In genomic region chr12:58213451-58214288, GRCm38 (mm10) we compare ENCODE assay signal across 8 mouse cellular contexts. TPM values are rescaled to one million over a fixed set of nuclear protein-coding genes. Genes with fewer than 3 reads are reported as not detected.
DNase-seq lines count a peak whose midpoint lies in the region; ATAC-seq lines count a peak whose summit lies in the region.

No protein-coding gene starts in this region.

- H3K27me3 ChIP-seq in megakaryocyte, embryonic 14.5 days (replicated peaks), result peaks cover 49% of the 10 kb centered on the region
- H3K27me3 ChIP-seq in forebrain, embryonic 16.5 days (replicated peaks; ENCODE audit: control insufficient read depth, insufficient read depth, low read length), result peaks cover 20% of the 10 kb centered on the region
- H3K27me3 ChIP-seq in intestine, embryonic 15.5 days (replicated peaks), result peaks cover 33% of the 10 kb centered on the region
- H3K27me3 ChIP-seq in liver, embryonic 12.5 days (replicated peaks), result peaks cover 43% of the 10 kb centered on the region
- peaks cover 44% of the 10 kb centered on the region for H3K27me3 ChIP-seq in neural tube, embryonic 12.5 days (replicated peaks)

- H3K27ac ChIP-seq in forebrain, embryonic 16.5 days (ENCODE audit: low read length), result no peak overlapping the region
- H3K27ac ChIP-seq in intestine, embryonic 15.5 days, result no peak overlapping the region
- H3K27ac ChIP-seq in liver, embryonic 12.5 days, result no peak overlapping the region
- H3K27ac ChIP-seq in neural tube, embryonic 12.5 days, result no peak overlapping the region

- under 1% methylated on average over 36 of the region's 40 CpGs for WGBS in forebrain, embryonic 16.5 days
- WGBS in intestine, embryonic 15.5 days, result under 1% methylated on average over 40 of the region's 40 CpGs
- 3% methylated on average over 38 of the region's 40 CpGs for WGBS in liver, embryonic 12.5 days (ENCODE audit: insufficient replicate concordance)
- WGBS in neural tube, embryonic 12.5 days, result under 1% methylated on average over 38 of the region's 40 CpGs

- peaks cover 17% of the 10 kb centered on the region for H3K9me3 ChIP-seq in megakaryocyte, embryonic 14.5 days
- no peaks in the 10 kb centered on the region for H3K9me3 ChIP-seq in forebrain, embryonic 16.5 days (ENCODE audit: control insufficient read depth, low read length)
- H3K9me3 ChIP-seq in intestine, embryonic 15.5 days, result no peaks in the 10 kb centered on the region
- no peaks in the 10 kb centered on the region for H3K9me3 ChIP-seq in liver, embryonic 12.5 days (replicated peaks)
- H3K9me3 ChIP-seq in neural tube, embryonic 12.5 days, result no peaks in the 10 kb centered on the region

- H3K9ac ChIP-seq in forebrain, embryonic 16.5 days (replicated peaks; ENCODE audit: low read depth, low read length), result peak overlapping the region; percentile 47
- H3K9ac ChIP-seq in intestine, embryonic 15.5 days, result no peak overlapping the region
- H3K9ac ChIP-seq in liver, embryonic 12.5 days, result no peak overlapping the region
- H3K9ac ChIP-seq in neural tube, embryonic 12.5 days, result 0 out of 2 replicates have a peak overlapping the region, but pooled peaks have one; percentile 22

- H3K4me2 ChIP-seq in forebrain, embryonic 16.5 days (ENCODE audit: low read length), result peak overlapping the region; percentile 97
- peak overlapping the region; percentile 94 for H3K4me2 ChIP-seq in intestine, embryonic 15.5 days (replicated peaks)
- peak overlapping the region; percentile 53 for H3K4me2 ChIP-seq in liver, embryonic 12.5 days
- H3K4me2 ChIP-seq in neural tube, embryonic 12.5 days (replicated peaks), result peak overlapping the region; percentile 87

- DNase-seq in urinary bladder, postnatal 25 days (ENCODE audit: low spot score), result no peak

- no peaks in the 10 kb centered on the region for H3K36me3 ChIP-seq in megakaryocyte, embryonic 14.5 days (replicated peaks; ENCODE audit: low read length)
- no peaks in the 10 kb centered on the region for H3K36me3 ChIP-seq in forebrain, embryonic 16.5 days (ENCODE audit: control insufficient read depth, insufficient read depth)
- H3K36me3 ChIP-seq in intestine, embryonic 15.5 days, result no peaks in the 10 kb centered on the region
- no peaks in the 10 kb centered on the region for H3K36me3 ChIP-seq in liver, embryonic 12.5 days
- H3K36me3 ChIP-seq in neural tube, embryonic 12.5 days, result no peaks in the 10 kb centered on the region

- H3K4me1 ChIP-seq in megakaryocyte, embryonic 14.5 days, result peaks cover 33% of the 10 kb centered on the region
- H3K4me1 ChIP-seq in forebrain, embryonic 16.5 days (replicated peaks; ENCODE audit: control insufficient read depth, insufficient read depth, low read length), result peaks cover 30% of the 10 kb centered on the region
- peaks cover 18% of the 10 kb centered on the region for H3K4me1 ChIP-seq in intestine, embryonic 15.5 days (replicated peaks)
- peaks cover 9% of the 10 kb centered on the region; the same call in 1 of the 2 replicates for H3K4me1 ChIP-seq in liver, embryonic 12.5 days
- peaks cover 27% of the 10 kb centered on the region for H3K4me1 ChIP-seq in neural tube, embryonic 12.5 days

- ATAC-seq in megakaryocyte, adult 5-6 weeks (ENCODE audit: poor library complexity, severe bottlenecking), result no peak
- peak; percentile 21 for ATAC-seq in forebrain, embryonic 16.5 days
- ATAC-seq in intestine, embryonic 15.5 days, result peak; percentile 82
- 0 out of 2 replicates have a peak, but pooled peaks have one; percentile 24 for ATAC-seq in liver, embryonic 12.5 days
- peak; percentile 43; the same call in 1 of the 2 replicates for ATAC-seq in neural tube, embryonic 12.5 days (ENCODE audit: low FRiP score, low read depth)
- ATAC-seq in monocyte, adult 5-6 weeks (replicated peaks; ENCODE audit: insufficient number of reproducible peaks, low FRiP score, low TSS enrichment, poor library complexity, severe bottlenecking), result no peak

- peak overlapping the region; percentile 91 for H3K4me3 ChIP-seq in megakaryocyte, embryonic 14.5 days (replicated peaks)
- peak overlapping the region; percentile 57 for H3K4me3 ChIP-seq in forebrain, embryonic 16.5 days (replicated peaks; ENCODE audit: low read length)
- peak overlapping the region; percentile 47 for H3K4me3 ChIP-seq in intestine, embryonic 15.5 days (replicated peaks)
- peak overlapping the region; percentile 22 for H3K4me3 ChIP-seq in liver, embryonic 12.5 days
- peak overlapping the region; percentile 44 for H3K4me3 ChIP-seq in neural tube, embryonic 12.5 days

RNA-seq across cellular contexts. Expression of gene Sstr1, which starts 2.1 kb away (rescaled TPM):
- not detected in 2 replicates for polyA plus RNA-seq in megakaryocyte, embryonic 14.5 days (2012; ENCODE audit: insufficient read depth, low replicate concordance)
- not detected in 2 replicates for total RNA-seq in megakaryocyte, adult 5-6 weeks (2015)
- not detected in 2 replicates for total RNA-seq in megakaryocyte, adult 5-6 weeks (2017)
- polyA plus RNA-seq in forebrain, embryonic 16.5 days (2015; fragmentation: Nextera tagmentation; extraction: Ambion mirVana), result 7.4 and 11.7 TPM in 2 replicates
- 1.00 and 1.4 TPM in 2 replicates for polyA plus RNA-seq in intestine, embryonic 15.5 days (2015; fragmentation: Nextera tagmentation; extraction: Ambion mirVana)
- not detected in 2 replicates for polyA plus RNA-seq in liver, embryonic 12.5 days (2016; fragmentation: Nextera tagmentation; extraction: Ambion mirVana)
- 1.9 and 2.5 TPM in 2 replicates for polyA plus RNA-seq in neural tube, embryonic 12.5 days (2016; fragmentation: Nextera tagmentation; extraction: Ambion mirVana)
- total RNA-seq in monocyte, adult 5-6 weeks (2017), result not detected in 3 replicates

RNA-seq across cellular contexts. Expression of gene Clec14a, which starts 55.4 kb away (rescaled TPM):
- not detected in 2 replicates for polyA plus RNA-seq in megakaryocyte, embryonic 14.5 days (2012; ENCODE audit: insufficient read depth, low replicate concordance)
- total RNA-seq in megakaryocyte, adult 5-6 weeks (2015), result not detected in 2 replicates
- not detected in 2 replicates for total RNA-seq in megakaryocyte, adult 5-6 weeks (2017)
- polyA plus RNA-seq in forebrain, embryonic 16.5 days (2015; fragmentation: Nextera tagmentation; extraction: Ambion mirVana), result 4.7 and 6.5 TPM in 2 replicates
- 8.7 and 9.6 TPM in 2 replicates for polyA plus RNA-seq in intestine, embryonic 15.5 days (2015; fragmentation: Nextera tagmentation; extraction: Ambion mirVana)
- polyA plus RNA-seq in liver, embryonic 12.5 days (2016; fragmentation: Nextera tagmentation; extraction: Ambion mirVana), result 7.6 and 8.3 TPM in 2 replicates
- polyA plus RNA-seq in neural tube, embryonic 12.5 days (2016; fragmentation: Nextera tagmentation; extraction: Ambion mirVana), result 6.7 and 7.9 TPM in 2 replicates
- not detected in 3 replicates for total RNA-seq in monocyte, adult 5-6 weeks (2017)

Comparison
In these comparisons a context has a peak if more than half of its experiments do, and no peak if none do; other contexts are left out.
1. H3K4me3 ChIP-seq: peak in every context shown above with its lines; median percentile 91 in megakaryocyte, embryonic 14.5 days; 57 in forebrain, embryonic 16.5 days; 47 in intestine, embryonic 15.5 days; 44 in neural tube, embryonic 12.5 days; 22 in liver, embryonic 12.5 days.
2. ATAC-seq: peak in forebrain, embryonic 16.5 days (single experiment), intestine, embryonic 15.5 days (single experiment), liver, embryonic 12.5 days (single experiment) and neural tube, embryonic 12.5 days (single experiment); none in megakaryocyte, adult 5-6 weeks (single experiment) and monocyte, adult 5-6 weeks (single experiment).
3. H3K9ac ChIP-seq: peak in forebrain, embryonic 16.5 days (single experiment) and neural tube, embryonic 12.5 days (single experiment); none in intestine, embryonic 15.5 days (single experiment) and liver, embryonic 12.5 days (single experiment).
4. Peak in every context shown above with its lines, with median percentiles within 50 percentile points of each other: H3K4me2 ChIP-seq.